In genomic region chr19:45300691-45301431, GRCm38 (mm10) we compare ENCODE assay signal across 8 mouse cellular contexts.
DNase-seq lines count a peak whose midpoint lies in the region; ATAC-seq and TF ChIP-seq lines count a peak whose summit lies in the region.

No protein-coding gene starts in this region.

- H3K9me3 ChIP-seq in hindbrain, postnatal 0 days (ENCODE audit: low read length), result no peaks in the 10 kb centered on the region
- H3K9me3 ChIP-seq in stomach, embryonic 15.5 days, result no peaks in the 10 kb centered on the region

- TF ChIP-seq POLR2A in lung, adult 2 months (IDR thresholded peaks at IDR 0.05; ENCODE audit: borderline replicate concordance, extremely low read depth, low read depth, low read length), result no peak
- TF ChIP-seq POLR2A in cerebellum, adult 2 months (IDR thresholded peaks at IDR 0.05; ENCODE audit: borderline replicate concordance, insufficient read depth, low read length), result no peak

- H3K4me3 ChIP-seq in lung, adult 2 months (replicated peaks; ENCODE audit: extremely low read depth, low read depth, low read length), result peak overlapping the region; percentile 31
- H3K4me3 ChIP-seq in cerebellum, adult 2 months (replicated peaks; ENCODE audit: insufficient read depth, low read depth, low read length), result peak overlapping the region; percentile 85
- peak overlapping the region; percentile 56 for H3K4me3 ChIP-seq in hindbrain, postnatal 0 days (ENCODE audit: low read length)
- peak overlapping the region; percentile 58 for H3K4me3 ChIP-seq in stomach, embryonic 15.5 days (replicated peaks)

- H3K27ac ChIP-seq in cerebellum, adult 2 months (ENCODE audit: insufficient read depth, low read length), result no peak overlapping the region
- H3K27ac ChIP-seq in hindbrain, postnatal 0 days, result peak overlapping the region; percentile 94
- no peak overlapping the region for H3K27ac ChIP-seq in stomach, embryonic 15.5 days

- peak; percentile 29 for TF ChIP-seq CTCF in lung, adult 2 months (IDR thresholded peaks at IDR 0.05; ENCODE audit: insufficient read depth, low read length)
- TF ChIP-seq CTCF in cerebellum, adult 2 months (IDR thresholded peaks at IDR 0.05; ENCODE audit: borderline replicate concordance, insufficient read depth, low read depth, low read length), result peak; percentile 59; the same call in 1 of the 2 replicates
- peak; percentile 88 for TF ChIP-seq CTCF in hindbrain, postnatal 0 days (IDR thresholded peaks at IDR 0.05; ENCODE audit: low read depth)

- DNase-seq in lung, adult 2 months, result no peak
- DNase-seq in lung, adult 18-20 months, result no peak
- peak; percentile 58 to 66 for DNase-seq in cerebellum, adult 2 months
- peak; percentile 61 for DNase-seq in forelimb bud, embryonic 11.5 days (ENCODE audit: low read depth, low spot score)
- peak; percentile 82 for DNase-seq in hindbrain, postnatal 0 days (ENCODE audit: low spot score)
- DNase-seq in lung, postnatal 10 days, result peak; percentile 38
- DNase-seq in spleen, postnatal 4 days (ENCODE audit: low spot score in 2 of 2), result no peak

- WGBS in lung, adult 2 months, result 4% methylated on average over 22 of the region's 22 CpGs
- WGBS in cerebellum, adult 2 months, result 15% methylated on average over 22 of the region's 22 CpGs
- 3% methylated on average over 22 of the region's 22 CpGs for WGBS in hindbrain, postnatal 0 days
- whole genome bisulfite sequencing in stomach, embryonic 15.5 days, result 3% methylated on average over 22 of the region's 22 CpGs

- H3K9ac ChIP-seq in hindbrain, postnatal 0 days (replicated peaks; ENCODE audit: low read length), result peak overlapping the region; percentile 67
- H3K9ac ChIP-seq in stomach, embryonic 15.5 days, result no peak overlapping the region

- H3K4me1 ChIP-seq in lung, adult 2 months (ENCODE audit: control insufficient read depth, insufficient read depth, low read length), result peaks cover 5% of the 10 kb centered on the region
- H3K4me1 ChIP-seq in cerebellum, adult 2 months (ENCODE audit: control insufficient read depth, insufficient read depth, low read length), result peaks cover 9% of the 10 kb centered on the region
- H3K4me1 ChIP-seq in hindbrain, postnatal 0 days (ENCODE audit: insufficient read depth, low read length), result peaks cover 4% of the 10 kb centered on the region
- peaks cover 18% of the 10 kb centered on the region for H3K4me1 ChIP-seq in stomach, embryonic 15.5 days

- no peaks in the 10 kb centered on the region for H3K36me3 ChIP-seq in hindbrain, postnatal 0 days (ENCODE audit: insufficient read depth, low read length)
- H3K36me3 ChIP-seq in stomach, embryonic 15.5 days, result no peaks in the 10 kb centered on the region

- no peaks in the 10 kb centered on the region for H3K27me3 ChIP-seq in cerebellum, adult 2 months (ENCODE audit: control insufficient read depth, insufficient read depth, low read length)
- 0 out of 2 replicates have a peak, but pooled peaks cover 3% of the 10 kb centered on the region for H3K27me3 ChIP-seq in hindbrain, postnatal 0 days (ENCODE audit: insufficient read depth, low read length)
- peaks cover 48% of the 10 kb centered on the region for H3K27me3 ChIP-seq in stomach, embryonic 15.5 days (replicated peaks)

- peak overlapping the region; percentile 99 for H3K4me2 ChIP-seq in hindbrain, postnatal 0 days (ENCODE audit: low read depth, low read length)
- H3K4me2 ChIP-seq in stomach, embryonic 15.5 days, result peak overlapping the region; percentile 99

- ATAC-seq in hindbrain, postnatal 0 days, result peak; percentile 60
- ATAC-seq in stomach, embryonic 15.5 days (ENCODE audit: insufficient read depth, low FRiP score, low read depth), result 0 out of 2 replicates have a peak, but pooled peaks have one; percentile 52

Comparison
In these comparisons a context has a peak if more than half of its experiments do, and no peak if none do; other contexts are left out.
1. DNase-seq: peak in cerebellum, adult 2 months (2 of 2), forelimb bud, embryonic 11.5 days (single experiment), hindbrain, postnatal 0 days (single experiment) and lung, postnatal 10 days (single experiment); none in lung, adult 2 months (single experiment), lung, adult 18-20 months (0 of 2) and spleen, postnatal 4 days (0 of 2).
2. H3K4me3 ChIP-seq: peak in every context shown above with its lines; median percentile 85 in cerebellum, adult 2 months; 58 in stomach, embryonic 15.5 days; 56 in hindbrain, postnatal 0 days; 31 in lung, adult 2 months.
3. CTCF ChIP-seq: peak in every context shown above with its lines; median percentile 88 in hindbrain, postnatal 0 days; 59 in cerebellum, adult 2 months; 29 in lung, adult 2 months.